Mouse (Mus musculus): ENCODE data around the gene Wfdc5.

Wfdc5 gene

DNA sequence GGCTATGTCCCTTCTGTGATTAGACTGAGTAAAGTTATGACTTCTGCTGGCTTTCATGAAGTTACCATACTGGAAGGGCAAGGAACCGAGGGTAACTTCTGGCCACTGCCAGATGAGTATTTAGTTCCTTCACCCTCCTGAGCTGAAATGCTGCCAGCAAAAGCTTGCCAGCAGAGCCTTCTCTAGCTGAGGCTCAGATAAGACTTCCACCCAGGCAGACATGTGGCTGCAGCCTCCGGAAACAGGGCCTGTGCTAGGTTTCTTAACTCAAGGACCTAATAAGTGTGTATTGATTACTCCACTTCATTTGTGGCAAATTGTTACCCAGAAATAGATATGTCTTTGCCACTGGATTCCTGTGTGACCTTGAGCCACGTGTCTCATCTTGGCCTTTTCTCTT is 9.1 kb downstream of the Wfdc5 start:
- no peak for DNase-seq

DNA sequence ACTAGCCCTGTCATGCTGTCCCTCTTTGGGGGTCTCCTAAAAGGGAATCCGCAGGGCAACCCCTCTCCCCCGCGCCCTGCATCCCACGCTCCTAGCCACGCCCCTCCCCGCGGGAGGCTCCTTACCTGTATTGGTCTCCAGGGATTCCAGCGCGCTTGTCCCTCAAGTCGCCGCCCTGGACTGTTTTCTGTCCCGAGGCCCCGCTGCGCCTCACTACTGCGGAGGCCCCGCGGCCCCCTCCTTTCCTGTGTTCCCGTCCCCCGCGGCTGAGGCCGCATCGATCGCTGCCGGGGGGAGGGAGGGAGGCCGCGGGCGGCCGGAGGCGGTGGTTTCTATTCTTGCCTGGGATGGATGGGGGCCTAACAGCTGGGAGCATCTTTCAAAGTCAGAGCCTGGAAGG is 11.6 kb downstream of the Wfdc5 start, which contains the start of gene Kcns1:
Gene Kcns1 (minus strand): TSS at position 212 of the 400 bp plus-strand sequence.
- no peak for DNase-seq

GRCm38 (mm10) chr2:164170326-164170725 is 12.2 kb downstream of the Wfdc5 start:
- DNase-seq, result no peak

GRCm38 (mm10) chr2:164168571-164168946 is 14.0 kb downstream of the Wfdc5 start:
- peak in 1 of 2 experiments; percentile 10 for DNase-seq

- no peak for DNase-seq
Observed at GRCm38 (mm10) chr2:164167752-164168570, 14.6 kb downstream of the Wfdc5 start.

DNA sequence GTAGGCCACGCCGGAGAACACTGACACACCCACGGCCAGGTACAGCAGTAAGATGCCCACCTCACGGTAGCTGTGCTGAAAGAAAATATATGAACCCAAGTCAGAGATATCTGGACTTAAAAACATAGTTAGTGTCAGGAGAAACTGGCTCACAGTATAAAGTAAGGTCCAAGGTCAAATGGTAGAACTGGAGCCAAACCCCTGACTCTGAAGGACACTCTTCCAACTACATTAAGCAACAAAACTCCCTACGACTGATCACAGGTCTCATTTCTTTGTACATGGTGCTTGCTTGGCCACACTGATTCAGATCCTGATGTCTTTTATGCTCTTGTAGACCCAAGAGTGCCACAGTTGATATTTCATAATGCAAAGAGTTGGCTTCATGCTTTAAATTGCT is 17.6 kb downstream of the Wfdc5 start:
- no peak for DNase-seq

- DNase-seq, result no peak
Observed at GRCm38 (mm10) chr2:164161515-164162055, 21.0 kb downstream of the Wfdc5 start.

- DNase-seq, result no peak
Observed at GRCm38 (mm10) chr2:164158838-164159237, 23.7 kb downstream of the Wfdc5 start.

DNA sequence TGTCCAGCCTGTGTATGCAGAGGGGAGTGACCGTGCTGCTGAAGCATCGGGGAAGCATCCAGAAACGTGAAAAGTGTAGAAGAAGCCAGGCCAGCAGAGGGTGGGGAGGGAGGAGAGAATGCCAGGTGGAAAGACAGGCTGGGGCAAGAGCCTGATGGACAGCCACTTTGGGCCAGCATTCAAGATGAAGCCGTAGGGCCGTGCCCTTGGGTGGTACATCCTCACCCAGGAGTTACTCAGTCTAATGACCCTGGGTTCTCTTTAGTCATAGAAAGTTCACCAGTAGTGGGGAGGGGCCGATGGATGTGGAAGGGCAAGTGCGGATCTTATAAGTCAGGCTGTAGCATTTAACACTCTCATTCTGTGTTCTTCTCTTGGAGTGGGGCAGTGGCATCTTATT is 26.4 kb downstream of the Wfdc5 start:
- DNase-seq, result no peak

- no peak for DNase-seq
Observed at GRCm38 (mm10) chr2:164154007-164154406, 28.5 kb downstream of the Wfdc5 start.

- DNase-seq, result no peak
Observed at GRCm38 (mm10) chr2:164152341-164152740, 30.2 kb downstream of the Wfdc5 start.

- no peak for DNase-seq
Observed at GRCm38 (mm10) chr2:164150086-164150760, 32.3 kb downstream of the Wfdc5 start.

GRCm38 (mm10) chr2:164146556-164146955 is 36.0 kb downstream of the Wfdc5 start:
- no peak for DNase-seq

- DNase-seq, result no peak
Observed at GRCm38 (mm10) chr2:164144541-164144940, 38.0 kb downstream of the Wfdc5 start.

DNA sequence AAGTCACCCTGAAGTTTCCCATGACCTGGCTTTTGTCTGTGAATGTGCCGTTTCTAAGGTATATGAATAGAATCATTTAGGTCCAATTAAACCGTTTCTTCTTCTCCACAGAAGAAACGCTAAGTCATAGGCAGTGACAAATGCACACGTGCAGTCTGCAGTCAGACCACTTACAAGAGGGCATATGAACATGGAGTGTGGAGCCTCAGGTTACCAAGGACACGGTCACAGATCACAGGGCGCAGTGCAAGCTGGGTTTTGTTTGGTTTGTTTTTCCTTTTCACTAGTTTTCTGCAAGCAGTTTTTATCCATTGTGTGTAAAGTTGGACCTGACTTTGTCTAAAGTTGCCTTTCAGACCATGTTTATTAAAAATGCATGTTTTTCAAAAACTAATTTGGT is 38.5 kb downstream of the Wfdc5 start:
- no peak for DNase-seq

GRCm38 (mm10) chr2:164142021-164142420 is 40.5 kb downstream of the Wfdc5 start:
- no peak for DNase-seq

DNA sequence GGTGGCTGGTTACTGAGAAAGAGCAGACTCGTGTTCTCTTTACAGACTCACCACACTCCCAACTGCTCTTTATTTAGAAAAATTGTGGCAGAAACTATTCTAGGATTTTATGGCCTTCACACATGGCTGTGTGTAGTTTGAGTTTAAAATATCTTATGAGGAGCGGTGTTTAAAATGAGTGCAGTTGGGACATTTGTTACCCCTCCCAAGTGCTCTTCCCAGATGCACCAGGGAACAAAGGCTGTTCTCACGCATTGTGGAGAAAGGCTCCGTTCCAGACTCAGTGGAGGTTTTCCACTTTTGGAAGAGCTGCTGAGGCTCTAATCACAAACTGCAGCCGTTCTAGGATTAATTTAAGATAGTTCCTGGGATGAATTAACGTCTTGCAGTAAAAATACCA is 44.8 kb downstream of the Wfdc5 start:
- DNase-seq, result no peak

- DNase-seq, result no peak
Observed at GRCm38 (mm10) chr2:164136393-164136792, 46.1 kb downstream of the Wfdc5 start.

GRCm38 (mm10) chr2:164135367-164135766 is 47.2 kb downstream of the Wfdc5 start:
- DNase-seq, result no peak

- no peak for DNase-seq
Observed at GRCm38 (mm10) chr2:164134563-164134962, 48.0 kb downstream of the Wfdc5 start.

- no peak for DNase-seq
Observed at GRCm38 (mm10) chr2:164131586-164131985, 51.0 kb downstream of the Wfdc5 start.

DNA sequence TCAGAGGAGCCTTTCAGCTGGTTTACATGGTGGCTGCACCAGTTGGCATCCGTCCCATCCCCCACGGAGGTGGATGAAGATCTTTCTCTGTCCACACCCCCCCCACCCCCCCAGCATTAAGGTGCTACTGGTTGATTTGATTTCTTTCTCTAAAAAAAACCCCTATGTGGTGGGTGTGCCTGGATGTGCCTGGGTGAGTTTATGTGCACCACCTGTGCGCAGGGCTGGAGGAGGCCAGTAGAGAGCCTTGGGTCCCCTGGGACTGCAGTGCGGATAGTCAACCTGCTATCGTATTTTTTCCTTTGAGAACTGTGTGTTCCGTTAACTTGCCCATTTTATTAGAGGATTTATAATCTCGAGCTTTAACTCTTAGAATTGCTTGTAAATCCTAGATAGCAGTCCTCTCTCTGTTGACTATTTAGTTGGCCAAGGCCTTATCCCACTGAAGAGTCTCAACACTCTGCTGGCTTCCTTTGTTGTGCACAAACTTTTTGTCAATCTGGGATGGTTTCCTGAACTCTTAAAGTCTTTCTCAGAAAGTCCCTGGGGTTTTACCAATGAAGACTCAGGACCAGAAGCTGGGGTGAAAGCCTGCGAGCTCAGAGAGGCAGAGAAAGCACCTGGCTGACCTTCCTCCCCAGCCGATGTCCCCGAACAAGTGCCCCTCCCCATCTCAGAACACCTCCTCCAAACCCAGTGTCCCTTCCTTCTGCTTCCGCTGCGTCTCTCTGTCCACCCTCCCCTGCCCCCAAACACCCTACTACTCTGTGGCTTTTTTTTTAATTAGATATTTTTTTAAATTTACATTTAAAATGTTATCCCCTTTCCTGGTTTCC is 53.7 kb downstream of the Wfdc5 start:
- no peak for DNase-seq

- no peak for DNase-seq
Observed at GRCm38 (mm10) chr2:164127297-164127696, 55.2 kb downstream of the Wfdc5 start.

Measured in thymus, postnatal 36 days (tissue).